Mouse (Mus musculus) right cerebral cortex, postnatal 25 days (tissue): Measurements from ENCODE around the gene Rfc5.
"Not testable (repeated sequence)": the region's sequence is repeated elsewhere in the genome, so short reads cannot be mapped to it uniquely, and the experiment has no call there.

Experiments used
- DNase-seq: peaks from one replicate; pipeline ENCODE4 v3.0.0; 2022

Rfc5 gene

GRCm38 (mm10) chr5:117347011-117347410 is 41.8 kb downstream of the Rfc5 start:
- DNase-seq = no peak

GRCm38 (mm10) chr5:117346281-117346680 is 42.6 kb downstream of the Rfc5 start:
- DNase-seq = no peak

- DNase-seq = no peak
Measured at GRCm38 (mm10) chr5:117345432-117345976, 43.3 kb downstream of the Rfc5 start.

- not testable (repeated sequence) for DNase-seq
Measured at GRCm38 (mm10) chr5:117344496-117344895, 44.4 kb downstream of the Rfc5 start.

- DNase-seq = no peak
Measured at GRCm38 (mm10) chr5:117341896-117342295, 47.0 kb downstream of the Rfc5 start.

GRCm38 (mm10) chr5:117340081-117340480 is 48.8 kb downstream of the Rfc5 start:
- DNase-seq = no peak

- DNase-seq = no peak
Measured at GRCm38 (mm10) chr5:117338503-117338902, 50.3 kb downstream of the Rfc5 start.

- no peak for DNase-seq
Measured at GRCm38 (mm10) chr5:117337999-117338398, 50.8 kb downstream of the Rfc5 start.

- no peak for DNase-seq
Measured at GRCm38 (mm10) chr5:117330457-117330856, 58.4 kb downstream of the Rfc5 start.
